Mouse (Mus musculus): Measurements from ENCODE around the gene Pou1f1. TPM values are rescaled to one million over a fixed set of nuclear protein-coding genes. Genes with fewer than 3 reads are reported as not detected.

The Pou1f1 gene
- 1 to 10 TPM in 1 of 2 experiments, not detected in 1; 3.0 TPM for polyA plus RNA-seq (2017; shearing (Covaris generic))

DNA sequence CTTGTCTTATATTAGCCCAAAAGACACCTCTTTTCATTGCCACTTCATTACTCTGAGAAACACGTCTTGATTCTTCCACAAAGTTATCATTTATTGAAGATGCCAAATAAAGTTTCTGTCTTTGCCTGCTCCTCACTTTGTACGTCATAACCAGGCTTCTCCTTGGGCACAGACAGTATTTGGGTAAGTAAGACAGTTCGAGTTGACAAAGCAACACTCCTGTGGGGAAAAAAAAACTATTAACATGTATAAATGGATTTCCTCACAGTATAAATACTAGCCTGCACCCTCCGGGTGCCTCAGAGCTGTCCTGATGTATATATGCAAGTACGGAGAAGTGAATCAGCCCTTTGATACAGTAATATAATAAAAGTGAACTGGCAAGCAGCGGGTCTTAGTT, at the start of gene Pou1f1:
Gene Pou1f1, plus strand, starts transcription at position 301 of the 400 bp plus-strand sequence.

DNA sequence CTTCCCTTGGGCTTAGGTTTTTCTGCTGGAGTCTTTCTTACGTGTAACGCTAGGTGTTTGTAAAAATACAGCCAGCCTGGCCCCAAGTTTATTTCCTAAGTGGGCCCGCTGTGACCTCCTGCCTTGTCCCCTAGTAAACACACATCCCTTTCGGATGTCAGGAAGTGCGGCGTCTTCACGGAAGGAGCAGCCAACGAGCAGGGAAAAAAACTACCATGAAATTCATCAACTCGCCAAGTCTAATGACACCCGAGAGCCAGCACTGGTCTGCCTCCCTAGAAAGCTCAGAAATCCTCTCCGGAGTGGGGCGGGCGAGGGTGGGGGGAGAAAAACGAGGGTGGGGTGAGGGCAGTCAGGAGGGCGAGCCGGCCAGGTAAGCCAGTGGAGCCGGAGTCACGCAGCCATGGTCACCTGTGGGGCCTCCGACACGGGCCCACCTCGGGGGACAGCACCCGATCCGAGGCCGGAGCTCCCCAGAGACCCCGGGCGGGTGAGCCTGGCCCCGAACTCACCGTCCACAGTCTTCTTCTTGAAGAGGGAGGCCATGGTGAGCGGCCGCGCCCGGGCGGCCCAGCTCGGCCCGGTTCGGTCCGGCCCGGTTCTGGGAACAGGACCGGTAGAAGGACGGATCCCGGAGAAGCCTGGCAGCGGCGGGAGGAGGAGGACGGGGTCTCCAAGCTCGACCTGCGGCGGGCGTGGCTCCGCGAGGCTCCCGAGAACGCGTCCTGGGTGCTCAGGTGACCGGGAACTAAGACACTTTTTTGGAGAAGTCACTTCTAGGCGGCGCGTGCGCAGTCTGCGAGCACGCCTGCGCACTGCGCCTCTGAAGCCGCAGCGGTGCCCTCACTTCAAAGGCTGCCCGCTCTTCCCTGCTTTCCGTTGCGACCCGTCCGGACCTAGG, 41.9 kb downstream of the Pou1f1 start, which contains the start of gene Chmp2b:
Gene Chmp2b, minus strand, starts transcription at position 764 of the 901 bp plus-strand sequence.

Other genes with a start within 250 kb of the Pou1f1 start
- gene Chmp2b, start 42.2 kb downstream of the Pou1f1 start, polyA plus RNA-seq (2017; shearing (Covaris generic)), result 10 to 100 TPM; 45.4 to 48.0 TPM